18 mouse cellular contexts compared by ENCODE assay signal in genomic region chr14:73687726-73688125, GRCm38 (mm10). TPM values are rescaled to one million over a fixed set of nuclear protein-coding genes. Genes with fewer than 3 reads are reported as not detected.
DNase-seq lines count a peak whose midpoint lies in the region; ATAC-seq and TF ChIP-seq lines count a peak whose summit lies in the region.
"Had no signal": no experiment of that assay in that cellular context is flagged by ENCODE, and none has a peak within 500 bp of the region (broad histone marks: within the 10 kb centered on the region; RNA-seq: fewer than 3 reads in every experiment).

No protein-coding gene starts in this region.

- H3K4me1 ChIP-seq in cortical plate, adult 2 months (ENCODE audit: control insufficient read depth, insufficient read depth, low read length) = no peaks in the 10 kb centered on the region; the same call in 1 of the 2 replicates
- H3K4me1 ChIP-seq in forebrain, embryonic 16.5 days (replicated peaks; ENCODE audit: control insufficient read depth, insufficient read depth, low read length) = no peaks in the 10 kb centered on the region
- H3K4me1 ChIP-seq: heart, embryonic 13.5 days; hindbrain, embryonic 15.5 days; liver, embryonic 13.5 days had no signal

- no peak overlapping the region for H3K4me2 ChIP-seq in forebrain, embryonic 16.5 days (ENCODE audit: low read length)
- H3K4me2 ChIP-seq: heart, embryonic 13.5 days; hindbrain, embryonic 15.5 days; liver, embryonic 13.5 days had no signal

- H3K9me3 ChIP-seq in forebrain, embryonic 16.5 days (ENCODE audit: control insufficient read depth, low read length) = no peaks in the 10 kb centered on the region
- H3K9me3 ChIP-seq: liver, embryonic 13.5 days had no signal

- peak; percentile 5 for DNase-seq in kidney, postnatal 10 days
- DNase-seq in kidney, postnatal 4 days = no peak
- DNase-seq in right cerebral cortex, adult 2 months (ENCODE audit: low spot score in 2 of 2) = peak; percentile 32 to 37
- DNase-seq in right cerebral cortex, postnatal 10 days (ENCODE audit: low spot score in 2 of 2) = no peak
- DNase-seq in ovary, postnatal 36 days (ENCODE audit: low spot score) = no peak
- DNase-seq: cerebellum, adult 11-12 months; gastrocnemius, postnatal 36 days; kidney, adult 9 months; liver, embryonic 13.5 days; thymus, postnatal 4 days had no signal

- peak overlapping the region; percentile 71 for H3K27ac ChIP-seq in cortical plate, adult 2 months (ENCODE audit: insufficient read depth, low read length)
- no peak overlapping the region for H3K27ac ChIP-seq in forebrain, embryonic 16.5 days (ENCODE audit: low read length)
- H3K27ac ChIP-seq: heart, embryonic 13.5 days; hindbrain, embryonic 15.5 days; liver, embryonic 13.5 days; macrophage had no signal

- no peaks in the 10 kb centered on the region for H3K27me3 ChIP-seq in forebrain, embryonic 16.5 days (replicated peaks; ENCODE audit: control insufficient read depth, insufficient read depth, low read length)
- H3K27me3 ChIP-seq: heart, embryonic 13.5 days; hindbrain, embryonic 15.5 days; liver, embryonic 13.5 days had no signal

- TF ChIP-seq CTCF in cortical plate, adult 2 months (IDR thresholded peaks at IDR 0.05; ENCODE audit: extremely low read depth, insufficient read depth, low read length) = no peak

- H3K4me3 ChIP-seq in cortical plate, adult 2 months (ENCODE audit: insufficient read depth, low read length) = no peak overlapping the region
- H3K4me3 ChIP-seq in forebrain, embryonic 16.5 days (replicated peaks; ENCODE audit: low read length) = no peak overlapping the region
- H3K4me3 ChIP-seq: heart, embryonic 13.5 days; hindbrain, embryonic 15.5 days; liver, embryonic 13.5 days had no signal

- no peaks in the 10 kb centered on the region for H3K36me3 ChIP-seq in forebrain, embryonic 16.5 days (ENCODE audit: control insufficient read depth, insufficient read depth)
- H3K36me3 ChIP-seq: heart, embryonic 13.5 days; hindbrain, embryonic 15.5 days; liver, embryonic 13.5 days had no signal

- TF ChIP-seq POLR2A in cortical plate, adult 2 months (IDR thresholded peaks at IDR 0.05; ENCODE audit: extremely low read depth, insufficient read depth, low read length) = no peak

- ATAC-seq in forebrain, embryonic 16.5 days = no peak
- ATAC-seq: midbrain, embryonic 16.5 days had no signal

- no peak overlapping the region for H3K9ac ChIP-seq in forebrain, embryonic 16.5 days (replicated peaks; ENCODE audit: low read depth, low read length)
- H3K9ac ChIP-seq: heart, embryonic 13.5 days; hindbrain, embryonic 15.5 days; liver, embryonic 13.5 days had no signal

- WGBS in forebrain, embryonic 16.5 days = 70% methylated on average over 4 of the region's 4 CpGs

RNA-seq across cellular contexts. Expression of gene Gm21750, which starts 26.7 kb away (rescaled TPM):
- not detected in 2 replicates for polyA plus RNA-seq in cortical plate, adult 2 months (2012; rRNA removed)
- polyA plus RNA-seq in forebrain, embryonic 16.5 days (2015; fragmentation: Nextera tagmentation; extraction: Ambion mirVana) = not detected in 2 replicates
- polyA plus RNA-seq: heart, embryonic 13.5 days; hindbrain, embryonic 15.5 days; liver, embryonic 13.5 days; macrophage; midbrain, embryonic 16.5 days; neural tube, embryonic 14.5 days; stomach, embryonic 14.5 days had no signal

Comparison
In these comparisons a context has a peak if more than half of its experiments do, and no peak if none do; other contexts are left out.
1. DNase-seq: peak in kidney, postnatal 10 days (single experiment) and right cerebral cortex, adult 2 months (2 of 2); none in kidney, postnatal 4 days (0 of 2), right cerebral cortex, postnatal 10 days (0 of 2) and ovary, postnatal 36 days (single experiment).